Comparison of ENCODE assay signal across 18 mouse cellular contexts in genomic region chr9:16200948-16201347, GRCm38 (mm10).
DNase-seq lines count a peak whose midpoint lies in the region; ATAC-seq and TF ChIP-seq lines count a peak whose summit lies in the region.
"Had no signal": no experiment of that assay in that cellular context is flagged by ENCODE, and none has a peak within 500 bp of the region (broad histone marks: within the 10 kb centered on the region; RNA-seq: fewer than 3 reads in every experiment).

No protein-coding gene starts in this region.

- no peak overlapping the region for H3K4me3 ChIP-seq in heart, postnatal 0 days (ENCODE audit: low read depth, low read length)
- H3K4me3 ChIP-seq in midbrain, postnatal 0 days (ENCODE audit: low read depth, low read length): no peak overlapping the region
- no peak overlapping the region for H3K4me3 ChIP-seq in midbrain, embryonic 14.5 days (replicated peaks; ENCODE audit: low read depth, low read length)
- H3K4me3 ChIP-seq: embryonic facial prominence, embryonic 13.5 days; forebrain, embryonic 10.5 days; hindbrain, embryonic 13.5 days; liver, embryonic 12.5 days had no signal

- no peak for TF ChIP-seq CTCF in heart, postnatal 0 days (IDR thresholded peaks at IDR 0.05; ENCODE audit: low read depth)
- no peak for TF ChIP-seq CTCF in midbrain, postnatal 0 days (IDR thresholded peaks at IDR 0.05)

- H3K9me3 ChIP-seq in heart, postnatal 0 days (replicated peaks; ENCODE audit: control insufficient read depth, low read length): no peaks in the 10 kb centered on the region
- no peaks in the 10 kb centered on the region for H3K9me3 ChIP-seq in midbrain, postnatal 0 days (ENCODE audit: low read length)
- H3K9me3 ChIP-seq in midbrain, embryonic 14.5 days (ENCODE audit: control insufficient read depth, low read length): no peaks in the 10 kb centered on the region
- H3K9me3 ChIP-seq: embryonic facial prominence, embryonic 13.5 days; forebrain, embryonic 10.5 days; hindbrain, embryonic 13.5 days; liver, embryonic 12.5 days had no signal

- WGBS in heart, postnatal 0 days: 20% methylated on average over 1 of the region's 1 CpGs
- WGBS in midbrain, postnatal 0 days: 48% methylated on average over 1 of the region's 1 CpGs
- 70% methylated on average over 1 of the region's 1 CpGs for WGBS in midbrain, embryonic 14.5 days

- DNase-seq in heart, postnatal 0 days (ENCODE audit: low spot score): peak; percentile 47
- DNase-seq in heart, adult 18-20 months: no peak
- DNase-seq in midbrain, postnatal 0 days (ENCODE audit: low spot score): peak; percentile 31
- DNase-seq in midbrain, embryonic 14.5 days: no peak
- peak; percentile 82 to 90 for DNase-seq in cerebellum, postnatal 25 days
- DNase-seq in lung, postnatal 36 days: peak; percentile 31
- DNase-seq in adrenal gland, postnatal 25 days: no peak
- no peak for DNase-seq in adrenal gland, postnatal 4 days (ENCODE audit: low spot score in 2 of 2)
- DNase-seq: adrenal gland, postnatal 10 days; B cell, adult 2 months; gastrocnemius, postnatal 25 days; kidney, adult 2 months; retina, postnatal 1 day; thymus, adult 18-20 months had no signal

- no peak overlapping the region for H3K4me2 ChIP-seq in heart, postnatal 0 days (ENCODE audit: low read depth, low read length)
- no peak overlapping the region for H3K4me2 ChIP-seq in midbrain, postnatal 0 days (ENCODE audit: low read depth, low read length, poor library complexity, severe bottlenecking)
- no peak overlapping the region for H3K4me2 ChIP-seq in midbrain, embryonic 14.5 days (ENCODE audit: low read length)
- H3K4me2 ChIP-seq: embryonic facial prominence, embryonic 13.5 days; hindbrain, embryonic 13.5 days; liver, embryonic 12.5 days had no signal

- no peak overlapping the region for H3K9ac ChIP-seq in heart, postnatal 0 days (replicated peaks; ENCODE audit: low read depth, low read length)
- no peak overlapping the region for H3K9ac ChIP-seq in midbrain, postnatal 0 days (replicated peaks; ENCODE audit: low read length, poor library complexity, severe bottlenecking)
- H3K9ac ChIP-seq in midbrain, embryonic 14.5 days (replicated peaks; ENCODE audit: low read length): no peak overlapping the region
- H3K9ac ChIP-seq: embryonic facial prominence, embryonic 13.5 days; hindbrain, embryonic 13.5 days; liver, embryonic 12.5 days had no signal

- H3K36me3 ChIP-seq in heart, postnatal 0 days (replicated peaks; ENCODE audit: control insufficient read depth, insufficient read depth, low read length): no peaks in the 10 kb centered on the region
- no peaks in the 10 kb centered on the region for H3K36me3 ChIP-seq in midbrain, postnatal 0 days (ENCODE audit: insufficient read depth, low read length)
- no peaks in the 10 kb centered on the region for H3K36me3 ChIP-seq in midbrain, embryonic 14.5 days (ENCODE audit: control insufficient read depth, insufficient read depth, low read length)
- H3K36me3 ChIP-seq: embryonic facial prominence, embryonic 13.5 days; forebrain, embryonic 10.5 days; hindbrain, embryonic 13.5 days; liver, embryonic 12.5 days had no signal

- ATAC-seq in heart, postnatal 0 days (ENCODE audit: insufficient read depth, low read depth): no peak
- ATAC-seq in midbrain, postnatal 0 days (ENCODE audit: low FRiP score): no peak
- no peak for ATAC-seq in midbrain, embryonic 14.5 days (ENCODE audit: low FRiP score, low TSS enrichment)
- ATAC-seq: liver, embryonic 12.5 days had no signal

- no peaks in the 10 kb centered on the region for H3K27me3 ChIP-seq in heart, postnatal 0 days (ENCODE audit: control insufficient read depth, insufficient read depth, low read length)
- no peaks in the 10 kb centered on the region for H3K27me3 ChIP-seq in midbrain, postnatal 0 days (ENCODE audit: insufficient read depth, low read length)
- no peaks in the 10 kb centered on the region for H3K27me3 ChIP-seq in midbrain, embryonic 14.5 days (ENCODE audit: control insufficient read depth, insufficient read depth, low read length)
- H3K27me3 ChIP-seq: embryonic facial prominence, embryonic 13.5 days; hindbrain, embryonic 13.5 days; liver, embryonic 12.5 days had no signal

- no peak for TF ChIP-seq EP300 in heart, postnatal 0 days (IDR thresholded peaks at IDR 0.05; ENCODE audit: low read depth)

- no peak overlapping the region for H3K27ac ChIP-seq in heart, postnatal 0 days (ENCODE audit: low read depth)
- H3K27ac ChIP-seq in midbrain, postnatal 0 days (ENCODE audit: low read depth, low read length): no peak overlapping the region
- no peak overlapping the region for H3K27ac ChIP-seq in midbrain, embryonic 14.5 days (replicated peaks; ENCODE audit: low read depth, low read length)
- H3K27ac ChIP-seq: embryonic facial prominence, embryonic 13.5 days; forebrain, embryonic 10.5 days; hindbrain, embryonic 13.5 days; liver, embryonic 12.5 days had no signal

- H3K4me1 ChIP-seq in heart, postnatal 0 days (ENCODE audit: control insufficient read depth, insufficient read depth): peaks cover 7% of the 10 kb centered on the region; the same call in 1 of the 2 replicates
- 0 out of 2 replicates have a peak, but pooled peaks cover 2% of the 10 kb centered on the region for H3K4me1 ChIP-seq in midbrain, postnatal 0 days (ENCODE audit: insufficient read depth, low read length)
- H3K4me1 ChIP-seq in midbrain, embryonic 14.5 days (ENCODE audit: control insufficient read depth, insufficient read depth, low read length): 0 out of 2 replicates have a peak, but pooled peaks cover 5% of the 10 kb centered on the region
- H3K4me1 ChIP-seq: embryonic facial prominence, embryonic 13.5 days; liver, embryonic 12.5 days had no signal

Comparison
In these comparisons a context has a peak if more than half of its experiments do, and no peak if none do; other contexts are left out.
1. DNase-seq: peak in heart, postnatal 0 days (single experiment), midbrain, postnatal 0 days (single experiment), cerebellum, postnatal 25 days (2 of 2) and lung, postnatal 36 days (single experiment); none in heart, adult 18-20 months (0 of 2), midbrain, embryonic 14.5 days (single experiment), adrenal gland, postnatal 25 days (single experiment) and adrenal gland, postnatal 4 days (0 of 2).